Mouse (Mus musculus) heart, postnatal 14 days (tissue): ENCODE measurements around the gene Mrps10. TPM values are rescaled to one million over a fixed set of nuclear protein-coding genes. Genes with fewer than 3 reads are reported as not detected.

ENCODE experiments used
- DNase-seq, 2 experiments: peaks; one replicate each; pipeline ENCODE4 v3.0.0; 2021 to 2022
- intact Hi-C: fragments of 180-260 bp; cut with DNase I; formaldehyde crosslinking; loops from one replicate; pipeline ENCODE4 v1.15.1; 2025
- total RNA-seq, 2 experiments: library from RNA; stranded (reverse); gene quantifications; 2 replicates each; pipeline ENCODE4 v1.2.3; 2021

Gene Mrps10
- total RNA-seq, 2 experiments from 2014 or later, result 25.1 to 26.2 TPM

DNA sequence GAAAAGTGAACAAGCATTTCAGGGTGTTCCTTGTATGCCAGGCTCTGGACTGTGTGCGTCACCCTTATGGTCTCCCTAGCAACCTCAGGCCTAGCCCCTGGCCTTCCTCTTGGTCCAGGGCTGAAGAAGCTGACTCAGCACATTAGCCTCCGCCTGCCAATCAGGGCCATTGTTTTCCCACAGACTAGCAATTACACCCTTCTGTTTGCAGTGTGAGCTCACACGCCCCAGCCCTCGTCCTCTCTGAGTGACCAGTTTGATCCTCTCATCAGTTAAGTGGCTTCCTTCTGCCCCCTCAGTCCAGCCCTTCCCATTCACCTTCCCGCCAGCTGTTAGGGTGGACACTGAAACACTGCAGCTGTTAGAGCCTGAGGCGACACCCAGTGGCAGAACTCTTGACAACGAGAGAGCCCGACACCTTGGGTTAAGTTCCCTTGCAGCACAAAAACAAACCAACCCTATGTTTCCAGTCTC is 60.2 kb downstream of the Mrps10 start:
- intact Hi-C loops, result loop anchor here (5.0 kb wide), 1 partner anchor 392 kb away; no protein-coding TSS in a partner anchor
- peak; percentile 47 to 62 for DNase-seq

DNA sequence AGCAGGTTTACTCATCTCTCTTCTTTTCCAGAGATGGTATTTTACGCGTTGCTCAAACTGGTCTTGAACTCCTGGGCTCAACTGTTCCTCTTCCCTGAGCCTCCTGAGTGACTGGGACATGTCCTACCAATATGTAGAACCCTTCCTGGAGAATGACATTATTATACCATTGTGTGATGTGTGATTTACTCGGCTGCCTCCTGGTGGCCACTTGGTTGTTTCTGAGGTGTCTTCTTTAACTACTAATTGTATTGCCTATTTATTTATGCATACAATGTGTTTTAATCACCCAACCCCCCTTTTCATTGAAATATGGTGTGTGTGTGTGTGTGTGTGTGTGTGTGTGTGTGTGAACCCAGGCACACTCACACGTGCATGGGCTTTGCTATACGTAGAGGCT is 62.1 kb downstream of the Mrps10 start:
- intact Hi-C loops, result no loop called here
- no peak for DNase-seq

Other genes starting within 250 kb of the Mrps10 start
- under 1 TPM; 0.26 to 0.46 TPM for gene Guca1b, start 16.5 kb downstream of the Mrps10 start, total RNA-seq
- under 1 TPM in 1 of 2 experiments, not detected in 1; 0.44 TPM for gene Guca1a, start 31.7 kb downstream of the Mrps10 start, total RNA-seq
- gene AI661453, start 67.7 kb downstream of the Mrps10 start, total RNA-seq, result 1 to 10 TPM; 1.8 to 2.1 TPM
- not detected for gene 1700001C19Rik, start 68.5 kb downstream of the Mrps10 start, total RNA-seq
- 10 to 100 TPM; 14.9 to 15.6 TPM for gene Taf8, start 133.4 kb downstream of the Mrps10 start, total RNA-seq
- 100 to 1,000 TPM in 1 of 2 experiments, 10 to 100 TPM in 1; 93.8 to 126 TPM for gene Ccnd3, start 136.2 kb downstream of the Mrps10 start, total RNA-seq
- gene Bysl, start 242.6 kb downstream of the Mrps10 start, total RNA-seq, result 10 to 100 TPM; 14.0 to 15.8 TPM
- 10 to 100 TPM; 18.7 to 20.8 TPM for gene Med20, start 242.7 kb downstream of the Mrps10 start, total RNA-seq
- gene Gm20517, start 242.7 kb downstream of the Mrps10 start, total RNA-seq, result 1 to 10 TPM; 1.9 to 2.5 TPM